Mouse (Mus musculus) lung, postnatal 36 days (tissue): Measurements from ENCODE around the gene Glrb.

Source experiments
- DNase-seq: peaks from one replicate; pipeline ENCODE4 v3.0.0; 2022; ENCODE audit warnings: mixed read lengths

Gene Glrb

GRCm38 (mm10) chr3:80913111-80913778 is at the start of gene Glrb:
Glrb (minus strand) TSS chr3:80913660.
- no peak for DNase-seq

- no peak for DNase-seq
Observed at GRCm38 (mm10) chr3:80959965-80960364, 46.5 kb upstream of the Glrb start.

- DNase-seq, result peak; percentile 70
Observed at GRCm38 (mm10) chr3:80958591-80958990, 45.1 kb upstream of the Glrb start.

GRCm38 (mm10) chr3:80913779-80914284 is 372 bp upstream of the Glrb start:
- no peak for DNase-seq

- no peak for DNase-seq
Observed at GRCm38 (mm10) chr3:80894745-80895480, 18.5 kb downstream of the Glrb start.

GRCm38 (mm10) chr3:80894328-80894727 is 19.1 kb downstream of the Glrb start:
- DNase-seq, result no peak

- DNase-seq, result no peak
Observed at GRCm38 (mm10) chr3:80893055-80893690, 20.3 kb downstream of the Glrb start.

GRCm38 (mm10) chr3:80891087-80891486 is 22.4 kb downstream of the Glrb start:
- DNase-seq, result peak; percentile 58

- DNase-seq, result no peak
Observed at GRCm38 (mm10) chr3:80885174-80885573, 28.3 kb downstream of the Glrb start.

GRCm38 (mm10) chr3:80883601-80884000 is 29.9 kb downstream of the Glrb start:
- no peak for DNase-seq

- DNase-seq, result no peak
Observed at GRCm38 (mm10) chr3:80880660-80881293, 32.7 kb downstream of the Glrb start.

- DNase-seq, result no peak
Observed at GRCm38 (mm10) chr3:80878571-80878970, 34.9 kb downstream of the Glrb start.

- no peak for DNase-seq
Observed at GRCm38 (mm10) chr3:80874690-80875353, 38.6 kb downstream of the Glrb start.

GRCm38 (mm10) chr3:80874081-80874480 is 39.4 kb downstream of the Glrb start:
- DNase-seq, result no peak

- no peak for DNase-seq
Observed at GRCm38 (mm10) chr3:80871472-80872171, 41.8 kb downstream of the Glrb start.

GRCm38 (mm10) chr3:80867328-80867727 is 46.1 kb downstream of the Glrb start:
- DNase-seq, result no peak

- DNase-seq, result no peak
Observed at GRCm38 (mm10) chr3:80852912-80853507, 60.5 kb downstream of the Glrb start.

GRCm38 (mm10) chr3:80850947-80851346 is 62.5 kb downstream of the Glrb start:
- DNase-seq, result no peak

GRCm38 (mm10) chr3:80845634-80846033 is 67.8 kb downstream of the Glrb start:
- DNase-seq, result no peak

GRCm38 (mm10) chr3:80839845-80840244 is 73.6 kb downstream of the Glrb start:
- DNase-seq, result no peak

GRCm38 (mm10) chr3:80837583-80837982 is 75.9 kb downstream of the Glrb start:
- DNase-seq, result no peak

- no peak for DNase-seq
Observed at GRCm38 (mm10) chr3:80823975-80824374, 89.5 kb downstream of the Glrb start.
